Mouse (Mus musculus): Measurements from ENCODE around the gene Ano4.

DNA sequence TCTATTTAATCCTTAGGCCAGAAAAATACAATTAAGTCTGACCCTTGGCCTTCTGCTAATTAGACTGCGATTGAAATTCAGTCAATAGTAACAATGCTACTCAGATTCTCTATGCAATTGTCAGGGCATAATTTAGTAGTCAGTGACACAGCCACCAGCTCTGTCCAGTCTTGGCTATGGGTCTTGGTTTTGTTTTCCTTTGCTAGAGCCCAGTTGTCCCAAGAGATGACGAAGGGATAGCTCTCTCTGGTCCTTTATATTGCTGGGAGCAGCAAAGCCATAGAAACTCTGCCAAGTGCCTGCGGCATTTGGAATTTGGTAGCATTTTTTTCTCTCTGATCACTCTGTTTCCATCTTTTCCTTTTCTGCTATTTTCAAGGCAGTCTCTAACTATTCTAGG, 288.7 kb downstream of the Ano4 start:
- TF ChIP-seq HCFC1 (IDR thresholded peaks at IDR 0.05; ENCODE audit: borderline replicate concordance, insufficient read depth, low read length) (no peak), ZC3H11A (IDR thresholded peaks at IDR 0.05; ENCODE audit: borderline replicate concordance, low read depth, low read length) (no peak), CHD2 (IDR thresholded peaks at IDR 0.05; ENCODE audit: low read depth, low read length) (no peak), MAFK (IDR thresholded peaks at IDR 0.05; ENCODE audit: insufficient read depth, low read depth, low read length) (no peak), ZNF384 (IDR thresholded peaks at IDR 0.05; ENCODE audit: low read depth, low read length) (no peak)
